Comparison of ENCODE assay signal across 8 mouse cellular contexts in genomic region chr4:137993291-137993758, GRCm38 (mm10). TPM values are rescaled to one million over a fixed set of nuclear protein-coding genes. Genes with fewer than 3 reads are reported as not detected.
A peak's percentile ranks its signal among the peaks of the same experiment; 100 is the strongest.
DNase-seq lines count a peak whose midpoint lies in the region; ATAC-seq and TF ChIP-seq lines count a peak whose summit lies in the region.

No protein-coding gene starts in this region.

- WGBS in heart, embryonic 12.5 days, result under 1% methylated on average over 56 of the region's 59 CpGs
- WGBS in kidney, postnatal 0 days, result under 1% methylated on average over 59 of the region's 59 CpGs
- WGBS in liver, embryonic 11.5 days, result under 1% methylated on average over 47 of the region's 59 CpGs
- under 1% methylated on average over 53 of the region's 59 CpGs for WGBS in stomach, embryonic 14.5 days

- ATAC-seq in heart, embryonic 12.5 days (ENCODE audit: insufficient number of reproducible peaks, low FRiP score), result peak; percentile 94
- ATAC-seq in kidney, postnatal 0 days (replicated peaks; ENCODE audit: low FRiP score, low read depth), result peak; percentile 94
- peak; percentile 93 for ATAC-seq in liver, embryonic 11.5 days (replicated peaks; ENCODE audit: low FRiP score)
- ATAC-seq in stomach, embryonic 14.5 days (ENCODE audit: insufficient number of reproducible peaks, insufficient read depth, low FRiP score, low read depth), result peak; percentile 95

- no peak for TF ChIP-seq CTCF in brain, embryonic 14.5 days (IDR thresholded peaks at IDR 0.05; ENCODE audit: borderline replicate concordance, extremely low read depth, insufficient read depth, insufficient read length)
- TF ChIP-seq CTCF in kidney, postnatal 0 days (IDR thresholded peaks at IDR 0.05; ENCODE audit: low read depth), result no peak

- H3K4me2 ChIP-seq in heart, embryonic 12.5 days, result peak overlapping the region; percentile 80
- H3K4me2 ChIP-seq in kidney, postnatal 0 days (ENCODE audit: low read length), result peak overlapping the region; percentile 82
- peak overlapping the region; percentile 91 for H3K4me2 ChIP-seq in liver, embryonic 11.5 days
- peak overlapping the region; percentile 68 for H3K4me2 ChIP-seq in stomach, embryonic 14.5 days (replicated peaks; ENCODE audit: low read depth, low read length)

- peak overlapping the region; percentile 98 for H3K9ac ChIP-seq in heart, embryonic 12.5 days
- H3K9ac ChIP-seq in kidney, postnatal 0 days (ENCODE audit: low read depth, low read length), result peak overlapping the region; percentile 99
- peak overlapping the region; percentile 99 for H3K9ac ChIP-seq in liver, embryonic 11.5 days (ENCODE audit: low read depth, low read length)
- H3K9ac ChIP-seq in stomach, embryonic 14.5 days (replicated peaks; ENCODE audit: low read depth, low read length), result peak overlapping the region; percentile 99

- DNase-seq in B cell, adult 2 months, result peak; percentile 95
- DNase-seq in brain, embryonic 14.5 days (ENCODE audit: low read depth), result peak; percentile 99
- peak; percentile 98 for DNase-seq in kidney, postnatal 0 days (ENCODE audit: low spot score)
- DNase-seq in liver, embryonic 11.5 days (ENCODE audit: low spot score), result peak; percentile 95
- DNase-seq in naive thymus-derived CD4-positive, alpha-beta T cell, adult 2 months (ENCODE audit: low read depth), result peak; percentile 96

- H3K4me3 ChIP-seq in erythroblast, embryonic 14.5 days (replicated peaks), result peak overlapping the region; percentile 86
- peak overlapping the region; percentile 92 for H3K4me3 ChIP-seq in heart, embryonic 12.5 days
- H3K4me3 ChIP-seq in kidney, postnatal 0 days (replicated peaks; ENCODE audit: low read depth, low read length), result peak overlapping the region; percentile 93
- peak overlapping the region; percentile 99 for H3K4me3 ChIP-seq in liver, embryonic 11.5 days (ENCODE audit: low read depth, low read length)
- peak overlapping the region; percentile 79 for H3K4me3 ChIP-seq in stomach, embryonic 14.5 days (ENCODE audit: low read depth, low read length)

- peak overlapping the region; percentile 89 for H3K27ac ChIP-seq in heart, embryonic 12.5 days (ENCODE audit: poor library complexity, severe bottlenecking)
- peak overlapping the region; percentile 91 for H3K27ac ChIP-seq in kidney, postnatal 0 days
- peak overlapping the region; percentile 88 for H3K27ac ChIP-seq in liver, embryonic 11.5 days (ENCODE audit: low read depth, low read length)
- H3K27ac ChIP-seq in stomach, embryonic 14.5 days (ENCODE audit: low read length), result peak overlapping the region; percentile 91

- H3K27me3 ChIP-seq in erythroblast, embryonic 14.5 days (ENCODE audit: control insufficient read depth), result peaks cover 41% of the 10 kb centered on the region
- no peaks in the 10 kb centered on the region for H3K27me3 ChIP-seq in heart, embryonic 12.5 days (replicated peaks)
- H3K27me3 ChIP-seq in kidney, postnatal 0 days (ENCODE audit: insufficient read depth, low read length), result no peaks in the 10 kb centered on the region
- H3K27me3 ChIP-seq in liver, embryonic 11.5 days (replicated peaks; ENCODE audit: control insufficient read depth, insufficient read depth, low read length), result peaks cover 12% of the 10 kb centered on the region
- H3K27me3 ChIP-seq in stomach, embryonic 14.5 days (ENCODE audit: control insufficient read depth, insufficient read depth, low read length), result no peaks in the 10 kb centered on the region

- peaks cover 2% of the 10 kb centered on the region for H3K9me3 ChIP-seq in erythroblast, embryonic 14.5 days (ENCODE audit: control insufficient read depth, low read length)
- H3K9me3 ChIP-seq in heart, embryonic 12.5 days (replicated peaks), result 0 out of 2 replicates have a peak, but pooled peaks cover 3% of the 10 kb centered on the region
- no peaks in the 10 kb centered on the region for H3K9me3 ChIP-seq in kidney, postnatal 0 days (replicated peaks; ENCODE audit: low read length)
- H3K9me3 ChIP-seq in liver, embryonic 11.5 days (ENCODE audit: control insufficient read depth, low read length), result no peaks in the 10 kb centered on the region
- H3K9me3 ChIP-seq in stomach, embryonic 14.5 days (ENCODE audit: control insufficient read depth, low read depth, low read length), result no peaks in the 10 kb centered on the region

- H3K36me3 ChIP-seq in erythroblast, embryonic 14.5 days (ENCODE audit: control insufficient read depth), result peaks cover 23% of the 10 kb centered on the region
- peaks cover 14% of the 10 kb centered on the region for H3K36me3 ChIP-seq in heart, embryonic 12.5 days
- H3K36me3 ChIP-seq in kidney, postnatal 0 days (ENCODE audit: insufficient read depth, low read length), result 0 out of 2 replicates have a peak, but pooled peaks cover 5% of the 10 kb centered on the region
- peaks cover 13% of the 10 kb centered on the region for H3K36me3 ChIP-seq in liver, embryonic 11.5 days (ENCODE audit: control insufficient read depth, insufficient read depth, low read length)
- peaks cover 16% of the 10 kb centered on the region for H3K36me3 ChIP-seq in stomach, embryonic 14.5 days (ENCODE audit: control insufficient read depth, insufficient read depth, low read length)

- peak; percentile 86; the same call in 1 of the 2 replicates for TF ChIP-seq POLR2A in brain, embryonic 14.5 days (IDR thresholded peaks at IDR 0.05; ENCODE audit: borderline replicate concordance, extremely low read depth, insufficient read depth, insufficient read length, poor library complexity, severe bottlenecking)

- peaks cover 31% of the 10 kb centered on the region for H3K4me1 ChIP-seq in erythroblast, embryonic 14.5 days (ENCODE audit: control insufficient read depth)
- H3K4me1 ChIP-seq in heart, embryonic 12.5 days (replicated peaks), result peaks cover 31% of the 10 kb centered on the region
- peaks cover 26% of the 10 kb centered on the region for H3K4me1 ChIP-seq in kidney, postnatal 0 days (replicated peaks; ENCODE audit: insufficient read depth, low read length)
- H3K4me1 ChIP-seq in liver, embryonic 11.5 days (replicated peaks; ENCODE audit: control insufficient read depth, insufficient read depth, low read length), result peaks cover 19% of the 10 kb centered on the region
- peaks cover 16% of the 10 kb centered on the region for H3K4me1 ChIP-seq in stomach, embryonic 14.5 days (ENCODE audit: control insufficient read depth, insufficient read depth, low read length)

RNA-seq across cellular contexts. Expression of gene Eif4g3, which starts 0.5 kb away (rescaled TPM):
- polyA plus RNA-seq in brain, embryonic 14.5 days (2012; rRNA removed), result 130 and 149 TPM in 2 replicates
- polyA plus RNA-seq in erythroblast, embryonic 14.5 days (2012), result 1.9 and 2.9 TPM in 2 replicates
- 32.7 and 37.2 TPM in 2 replicates for polyA plus RNA-seq in heart, embryonic 12.5 days (2016; fragmentation: Nextera tagmentation; extraction: Ambion mirVana)
- polyA plus RNA-seq in kidney, postnatal 0 days (2015; fragmentation: Nextera tagmentation; extraction: Ambion mirVana), result 26.6 and 28.6 TPM in 2 replicates
- polyA plus RNA-seq in liver, embryonic 11.5 days (2014; fragmentation: Nextera tagmentation; extraction: Ambion mirVana), result 26.2 and 28.3 TPM in 2 replicates
- polyA plus RNA-seq in stomach, embryonic 14.5 days (2014; fragmentation: Nextera tagmentation; extraction: Ambion mirVana), result 43.1 and 43.3 TPM in 2 replicates

Comparison
In these comparisons a context has a peak if more than half of its experiments do, and no peak if none do; other contexts are left out.
1. Peak in every context shown above with its lines: DNase-seq, ATAC-seq, H3K4me3 ChIP-seq and H3K27ac ChIP-seq.